ENCODE assay signal across 16 mouse cellular contexts in genomic region chr17:67901161-67901560, GRCm38 (mm10).
"Had no signal": no experiment of that assay in that cellular context is flagged by ENCODE, and none has a peak within 500 bp of the region (broad histone marks: within the 10 kb centered on the region; RNA-seq: fewer than 3 reads in every experiment).

No protein-coding gene starts in this region.

- H3K4me1 ChIP-seq: liver, embryonic 12.5 days; liver, embryonic 15.5 days; midbrain, embryonic 13.5 days had no signal

- H3K9ac ChIP-seq: intestine, embryonic 15.5 days; limb, embryonic 13.5 days; liver, embryonic 12.5 days; liver, embryonic 15.5 days; lung, embryonic 15.5 days; midbrain, embryonic 13.5 days had no signal

- H3K36me3 ChIP-seq: intestine, embryonic 15.5 days; liver, embryonic 12.5 days; liver, embryonic 15.5 days; midbrain, embryonic 13.5 days had no signal

- ATAC-seq: liver, embryonic 12.5 days; midbrain, embryonic 13.5 days had no signal

- H3K27me3 ChIP-seq: intestine, embryonic 15.5 days; limb, embryonic 13.5 days; liver, embryonic 12.5 days; liver, embryonic 15.5 days; lung, embryonic 15.5 days; midbrain, embryonic 13.5 days had no signal

- H3K9me3 ChIP-seq: intestine, embryonic 15.5 days; limb, embryonic 10.5 days; limb, embryonic 13.5 days; liver, embryonic 12.5 days; liver, embryonic 15.5 days; lung, embryonic 15.5 days; midbrain, embryonic 13.5 days had no signal

- H3K4me2 ChIP-seq: intestine, embryonic 15.5 days; limb, embryonic 13.5 days; liver, embryonic 12.5 days; liver, embryonic 15.5 days; lung, embryonic 15.5 days; midbrain, embryonic 13.5 days had no signal

- H3K4me3 ChIP-seq: intestine, embryonic 15.5 days; layer of hippocampus, adult 2 months; limb, embryonic 10.5 days; limb, embryonic 13.5 days; liver, embryonic 12.5 days; liver, embryonic 15.5 days; lung, embryonic 15.5 days; midbrain, embryonic 13.5 days had no signal

- DNase-seq: kidney, adult 8-10 months; kidney, postnatal 25 days; layer of hippocampus, adult 9-11 months; liver; lung, adult 18-20 months; thymus, adult 18-20 months; thymus, postnatal 36 days had no signal

- H3K27ac ChIP-seq: intestine, embryonic 15.5 days; layer of hippocampus, adult 2 months; limb, embryonic 10.5 days; limb, embryonic 13.5 days; liver, embryonic 12.5 days; liver, embryonic 15.5 days; lung, embryonic 15.5 days; macrophage; midbrain, embryonic 13.5 days had no signal
